Mouse (Mus musculus) kidney, postnatal 4 days (tissue): ENCODE results near the gene Oxsr1.
A peak's percentile ranks its signal among the peaks of the same experiment; 100 is the strongest.
"Not testable (repeated sequence)": the region's sequence is repeated elsewhere in the genome, so short reads cannot be mapped to it uniquely, and the experiment has no call there.

Experiments used
- DNase-seq, 2 experiments: peaks; one replicate each; pipeline ENCODE4 v3.0.0; 2021; ENCODE audit warnings: mixed read lengths in 2 of 2

The Oxsr1 gene

GRCm38 (mm10) chr9:119268588-119269145, 53.6 kb downstream of the Oxsr1 start:
- DNase-seq = no peak

- DNase-seq = no peak
Measured at GRCm38 (mm10) chr9:119268120-119268519, 54.1 kb downstream of the Oxsr1 start.

GRCm38 (mm10) chr9:119266121-119266395, 56.2 kb downstream of the Oxsr1 start:
- DNase-seq = not testable (repeated sequence)

- not testable (repeated sequence) for DNase-seq
Measured at GRCm38 (mm10) chr9:119265373-119266120, 56.7 kb downstream of the Oxsr1 start.

- no peak for DNase-seq
Measured at GRCm38 (mm10) chr9:119263067-119263466, 59.2 kb downstream of the Oxsr1 start.

- DNase-seq = no peak
Measured at GRCm38 (mm10) chr9:119260825-119261224, 61.4 kb downstream of the Oxsr1 start.

- no peak for DNase-seq
Measured at GRCm38 (mm10) chr9:119258785-119259184, 63.4 kb downstream of the Oxsr1 start.

GRCm38 (mm10) chr9:119258128-119258527, 64.1 kb downstream of the Oxsr1 start:
- no peak for DNase-seq

- DNase-seq = no peak
Measured at GRCm38 (mm10) chr9:119256161-119256560, 66.1 kb downstream of the Oxsr1 start.

GRCm38 (mm10) chr9:119255096-119255495, 67.1 kb downstream of the Oxsr1 start:
- no peak for DNase-seq

GRCm38 (mm10) chr9:119254187-119254586, 68.0 kb downstream of the Oxsr1 start:
- peak; percentile 17 to 24 for DNase-seq

- no peak for DNase-seq
Measured at GRCm38 (mm10) chr9:119247996-119248395, 74.2 kb downstream of the Oxsr1 start.

GRCm38 (mm10) chr9:119246826-119247225, 75.4 kb downstream of the Oxsr1 start:
- peak; percentile 50 to 65 for DNase-seq

GRCm38 (mm10) chr9:119243981-119244380, 78.2 kb downstream of the Oxsr1 start:
- no peak for DNase-seq

- DNase-seq = no peak
Measured at GRCm38 (mm10) chr9:119241169-119241865, 80.9 kb downstream of the Oxsr1 start.

- DNase-seq = no peak
Measured at GRCm38 (mm10) chr9:119240286-119240997, 81.8 kb downstream of the Oxsr1 start.

GRCm38 (mm10) chr9:119239274-119239673, 83.0 kb downstream of the Oxsr1 start:
- DNase-seq = no peak

GRCm38 (mm10) chr9:119238796-119239195, 83.4 kb downstream of the Oxsr1 start:
- no peak for DNase-seq

- no peak for DNase-seq
Measured at GRCm38 (mm10) chr9:119231552-119231951, 90.7 kb downstream of the Oxsr1 start.

GRCm38 (mm10) chr9:119230829-119231228, 91.4 kb downstream of the Oxsr1 start:
- DNase-seq = no peak

- no peak for DNase-seq
Measured at GRCm38 (mm10) chr9:119220249-119220648, 102.0 kb downstream of the Oxsr1 start.

GRCm38 (mm10) chr9:119219667-119220066, 102.6 kb downstream of the Oxsr1 start:
- DNase-seq = no peak

- peak in 1 of 2 experiments; percentile 22 for DNase-seq
Measured at GRCm38 (mm10) chr9:119215341-119215740, 106.9 kb downstream of the Oxsr1 start.
